Comparison of ENCODE assay signal across 26 mouse cellular contexts in the genomic region with DNA sequence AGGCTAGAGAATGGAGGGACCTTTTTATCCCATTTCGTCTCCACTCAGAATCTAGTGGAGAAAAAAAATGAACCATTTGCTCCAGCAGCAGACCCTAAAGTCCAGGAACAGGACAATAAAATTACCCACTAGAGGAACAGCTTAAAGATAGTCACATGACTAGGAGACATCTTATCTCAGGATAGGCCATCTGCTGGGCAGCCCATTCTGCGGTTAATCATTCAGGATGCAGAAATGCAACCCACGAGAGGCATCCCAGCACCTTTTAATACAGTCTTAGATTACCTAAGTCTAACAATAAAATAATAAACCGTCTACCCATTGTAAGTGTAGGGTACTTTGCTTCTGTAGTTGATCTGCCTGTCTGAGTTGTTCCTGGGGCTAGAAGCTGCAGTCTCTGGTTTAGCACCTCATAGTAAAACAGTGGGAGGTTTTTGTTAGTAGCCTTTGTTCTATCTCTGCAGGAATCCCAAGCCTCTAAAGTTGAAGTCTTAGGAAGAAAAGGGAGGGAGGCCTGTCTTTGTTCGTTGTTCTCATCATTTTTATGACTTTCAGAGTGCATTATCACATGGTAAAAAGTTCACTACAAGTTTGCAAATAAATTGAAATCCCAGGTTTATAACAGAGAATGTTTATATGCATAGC. TPM values are rescaled to one million over a fixed set of nuclear protein-coding genes. Genes with fewer than 3 reads are reported as not detected.
DNase-seq lines count a peak whose midpoint lies in the region; ATAC-seq and TF ChIP-seq lines count a peak whose summit lies in the region.
"Had no signal": no experiment of that assay in that cellular context is flagged by ENCODE, and none has a peak within 500 bp of the region (broad histone marks: within the 10 kb centered on the region; RNA-seq: fewer than 3 reads in every experiment).

No protein-coding gene starts in this region.

- H3K79me2 ChIP-seq in MEL (ENCODE audit: control insufficient read depth, insufficient read depth, low read length, poor library complexity): no peaks in the 10 kb centered on the region

- no peak for ATAC-seq in heart, embryonic 11.5 days (replicated peaks; ENCODE audit: insufficient number of reproducible peaks, low FRiP score, low TSS enrichment)
- peak; percentile 52 for ATAC-seq in megakaryocyte progenitor cell, adult 5-6 weeks (replicated peaks; ENCODE audit: poor library complexity)
- ATAC-seq: forebrain, embryonic 13.5 days; forebrain, postnatal 0 days; hindbrain, embryonic 16.5 days; inflammation-experienced regulatory T-cells, adult 6 months; Patski had no signal

- WGBS in heart, embryonic 11.5 days (ENCODE audit: insufficient replicate concordance): 46% methylated on average over 5 of the region's 5 CpGs

- H3K27ac ChIP-seq in heart, embryonic 11.5 days (ENCODE audit: low read depth, low read length): no peak overlapping the region
- peak overlapping the region; percentile 41 for H3K27ac ChIP-seq in MEL (ENCODE audit: control insufficient read depth, low read depth, low read length)
- H3K27ac ChIP-seq: embryonic facial prominence, embryonic 10.5 days; forebrain, embryonic 13.5 days; hindbrain, embryonic 12.5 days had no signal

- H3K9ac ChIP-seq in heart, embryonic 11.5 days (ENCODE audit: low read depth, low read length): no peak overlapping the region
- no peak overlapping the region for H3K9ac ChIP-seq in MEL (ENCODE audit: control insufficient read depth, low read depth, low read length, poor library complexity, severe bottlenecking)
- H3K9ac ChIP-seq: forebrain, embryonic 13.5 days; forebrain, postnatal 0 days; hindbrain, embryonic 12.5 days had no signal

- H3K4me3 ChIP-seq in heart, embryonic 11.5 days (ENCODE audit: low read depth, low read length): no peak overlapping the region
- H3K4me3 ChIP-seq in MEL (ENCODE audit: control insufficient read depth in 1 of 2, insufficient read depth in 1 of 2, low read depth in 2 of 2, low read length in 2 of 2): no peak overlapping the region
- H3K4me3 ChIP-seq: embryonic facial prominence, embryonic 10.5 days; forebrain, embryonic 13.5 days; hindbrain, embryonic 12.5 days had no signal

- TF ChIP-seq POLR2A in MEL (IDR thresholded peaks at IDR 0.05; ENCODE audit: control insufficient read depth in 1 of 2, insufficient read depth in 1 of 2, low read depth in 1 of 2, low read length in 2 of 2, poor library complexity in 1 of 2): no peak

- peak; percentile 28 for DNase-seq in heart, adult 11 months
- DNase-seq in 416B (ENCODE audit: low read depth) (peak; percentile 41), MEL (ENCODE audit: low read depth, low spot score) (peak; percentile 68)
- DNase-seq in gastrocnemius, postnatal 14 days: no peak
- no peak for DNase-seq in spleen, postnatal 10 days (ENCODE audit: low spot score in 2 of 2)
- DNase-seq: adrenal gland, postnatal 14 days; cerebellum, adult 11-12 months; cerebellum, adult 9-10 months; cerebellum, postnatal 36 days; forebrain, postnatal 0 days; gastrocnemius, postnatal 25 days; heart, postnatal 10 days; heart, postnatal 4 days had no signal

- no peaks in the 10 kb centered on the region for H3K4me1 ChIP-seq in heart, embryonic 11.5 days (ENCODE audit: control insufficient read depth, insufficient read depth, low read length)
- peaks cover 2 to 8% of the 10 kb centered on the region in 2 experiments for H3K4me1 ChIP-seq in MEL (ENCODE audit: control insufficient read depth in 1 of 2, insufficient read depth in 2 of 2, low read length in 2 of 2)
- H3K4me1 ChIP-seq: forebrain, embryonic 13.5 days; hindbrain, embryonic 12.5 days had no signal

- no peaks in the 10 kb centered on the region for H3K27me3 ChIP-seq in heart, embryonic 11.5 days (ENCODE audit: control insufficient read depth, insufficient read depth, low read length)
- H3K27me3 ChIP-seq in MEL (ENCODE audit: control insufficient read depth in 1 of 2, insufficient read depth in 2 of 2, low read length in 2 of 2): no peaks in the 10 kb centered on the region
- H3K27me3 ChIP-seq: forebrain, embryonic 13.5 days; Patski had no signal

- H3K4me2 ChIP-seq in heart, embryonic 11.5 days: no peak overlapping the region
- H3K4me2 ChIP-seq: forebrain, embryonic 13.5 days; hindbrain, embryonic 12.5 days had no signal

- intact Hi-C loops in gastrocnemius, postnatal 14 days (cut with DNase I; ENCODE audit: low total_unique reads): loop anchor here (10.0 kb wide), 1 partner anchor 366 kb away; no protein-coding TSS in a partner anchor

- H3K36me3 ChIP-seq in heart, embryonic 11.5 days (ENCODE audit: control insufficient read depth, insufficient read depth, low read length): no peaks in the 10 kb centered on the region
- peaks cover 0 to 11% of the 10 kb centered on the region in 2 experiments; a peak in 2 of 4 replicates for H3K36me3 ChIP-seq in MEL (ENCODE audit: control insufficient read depth in 1 of 2, insufficient read depth in 2 of 2, low read length in 2 of 2)
- H3K36me3 ChIP-seq: embryonic facial prominence, embryonic 10.5 days; hindbrain, embryonic 12.5 days had no signal

- TF ChIP-seq RAD21 in MEL (IDR thresholded peaks at IDR 0.05; ENCODE audit: low read depth, low read length): no peak

- TF ChIP-seq CTCF in MEL (IDR thresholded peaks at IDR 0.05 in 2 of 3, conservative IDR thresholded peaks at IDR 0.05 in 1 of 3; ENCODE audit: control insufficient read depth in 1 of 3, insufficient read depth in 1 of 3, low read depth in 2 of 3, low read length in 3 of 3, poor library complexity in 1 of 3, severe bottlenecking in 1 of 3): no peak

- no peaks in the 10 kb centered on the region; the same call in 1 of the 2 replicates for H3K9me3 ChIP-seq in heart, embryonic 11.5 days (replicated peaks; ENCODE audit: control insufficient read depth, low read length)
- H3K9me3 ChIP-seq in MEL (replicated peaks; ENCODE audit: insufficient read depth, low read length): no peaks in the 10 kb centered on the region
- H3K9me3 ChIP-seq: embryonic facial prominence, embryonic 10.5 days; forebrain, embryonic 13.5 days; hindbrain, embryonic 12.5 days had no signal

- peak; percentile 83 to 87 for TF ChIP-seq EP300 in MEL (IDR thresholded peaks at IDR 0.05; ENCODE audit: low read depth in 1 of 2, low read length in 2 of 2)

TF ChIP-seq in MEL, 35 proteins besides CTCF, POLR2A, EP300 and RAD21:
- no peak for TF ChIP-seq E2F4 (IDR thresholded peaks at IDR 0.05; ENCODE audit: borderline replicate concordance, low read depth, low read length)
- TF ChIP-seq TAL1 (IDR thresholded peaks at IDR 0.05; ENCODE audit: low read length): peak; percentile 85
- TF ChIP-seq MAX (IDR thresholded peaks at IDR 0.05; ENCODE audit: low read length): no peak; the same call in 1 of the 2 replicates
- TF ChIP-seq TBP (IDR thresholded peaks at IDR 0.05; ENCODE audit: low read depth, low read length): no peak
- peak; percentile 87 for TF ChIP-seq GATA1 (IDR thresholded peaks at IDR 0.05; ENCODE audit: low read depth, low read length)
- 0 out of 2 replicates have a peak, but pooled peaks have one; percentile 43 for TF ChIP-seq RCOR1 (IDR thresholded peaks at IDR 0.05; ENCODE audit: low read depth, low read length)
- TF ChIP-seq MYC (IDR thresholded peaks at IDR 0.05; ENCODE audit: low read depth, low read length): no peak
- TF ChIP-seq NRF1 (IDR thresholded peaks at IDR 0.05; ENCODE audit: insufficient read depth, low read depth, low read length, poor library complexity, severe bottlenecking): no peak
- TF ChIP-seq MYB (IDR thresholded peaks at IDR 0.05; ENCODE audit: low read depth, low read length): no peak
- no peak for TF ChIP-seq ELF1 (IDR thresholded peaks at IDR 0.05; ENCODE audit: low read depth, low read length)
- 0 out of 4 replicates have a peak, but pooled peaks of 1 of the 2 experiments have one; percentile 35 for TF ChIP-seq USF2 (IDR thresholded peaks at IDR 0.05; ENCODE audit: borderline replicate concordance in 1 of 2, insufficient read depth in 1 of 2, low read depth in 1 of 2, low read length in 2 of 2)
- peak; percentile 74 for TF ChIP-seq BHLHE40 (IDR thresholded peaks at IDR 0.05; ENCODE audit: borderline replicate concordance, low read depth, low read length)
- TF ChIP-seq USF1 (IDR thresholded peaks at IDR 0.05; ENCODE audit: low read depth, low read length): peak; percentile 89
- peak; percentile 82 for TF ChIP-seq TCF12 (IDR thresholded peaks at IDR 0.05; ENCODE audit: low read depth, low read length)
- TF ChIP-seq CHD1 (IDR thresholded peaks at IDR 0.05; ENCODE audit: low read depth, low read length): no peak
- peak; percentile 68 for TF ChIP-seq ETS1 (IDR thresholded peaks at IDR 0.05; ENCODE audit: low read depth, low read length)
- no peak; the same call in 1 of the 2 replicates for TF ChIP-seq MXI1 (IDR thresholded peaks at IDR 0.05; ENCODE audit: low read depth, low read length)
- peak; percentile 2; the same call in 1 of the 2 replicates for TF ChIP-seq SIN3A (IDR thresholded peaks at IDR 0.05; ENCODE audit: low read length)

RNA-seq across cellular contexts. Expression of gene Cd70, which starts 21.2 kb away (rescaled TPM):
- not detected in 2 replicates for polyA plus RNA-seq in heart, embryonic 11.5 days (2014; fragmentation: Nextera tagmentation; extraction: Ambion mirVana)
- total RNA-seq in MEL (2012; rRNA removed): not detected in 2 replicates
- not detected for polyA plus RNA-seq in MEL (2012; ENCODE audit: insufficient read depth in 1 of 2, insufficient read length in 2 of 2, low read depth in 1 of 2, low replicate concordance in 2 of 2, missing spikeins in 1 of 2)
- total RNA-seq in megakaryocyte progenitor cell, adult 5-6 weeks (2015): not detected in 2 replicates
- total RNA-seq in megakaryocyte progenitor cell, adult 5-6 weeks (2017): not detected in 2 replicates
- total RNA-seq in gastrocnemius, postnatal 14 days (2021): not detected
- total RNA-seq: adrenal gland, postnatal 14 days; forebrain, postnatal 0 days; gastrocnemius, adult 18-20 months; gastrocnemius, postnatal 25 days; granulocyte monocyte progenitor cell, adult 5-6 weeks; heart, postnatal 10 days; heart, postnatal 4 days had no signal
- polyA plus RNA-seq: C2C12; embryonic facial prominence, embryonic 10.5 days; embryonic facial prominence, embryonic 14.5 days; forebrain, embryonic 13.5 days; heart, embryonic 14.5 days; hindbrain, embryonic 12.5 days; Patski had no signal

RNA-seq across cellular contexts. Expression of gene Tnfsf14, which starts 23.2 kb away (rescaled TPM):
- polyA plus RNA-seq in heart, embryonic 11.5 days (2014; fragmentation: Nextera tagmentation; extraction: Ambion mirVana): 0.27 and 0.46 TPM in 2 replicates
- total RNA-seq in MEL (2012; rRNA removed): not detected in 2 replicates
- polyA plus RNA-seq in MEL (2012; ENCODE audit: insufficient read depth in 1 of 2, insufficient read length in 2 of 2, low read depth in 1 of 2, low replicate concordance in 2 of 2, missing spikeins in 1 of 2): not detected
- 2.1 and 3.5 TPM in 2 replicates for total RNA-seq in megakaryocyte progenitor cell, adult 5-6 weeks (2015)
- 6.2 and 6.8 TPM in 2 replicates for total RNA-seq in megakaryocyte progenitor cell, adult 5-6 weeks (2017)
- not detected for total RNA-seq in gastrocnemius, postnatal 14 days (2021)
- total RNA-seq: forebrain, postnatal 0 days; gastrocnemius, adult 18-20 months; gastrocnemius, postnatal 25 days; heart, postnatal 10 days; heart, postnatal 4 days had no signal
- polyA plus RNA-seq: C2C12; embryonic facial prominence, embryonic 10.5 days; forebrain, embryonic 13.5 days; forebrain, postnatal 0 days; heart, embryonic 14.5 days; hindbrain, embryonic 12.5 days; hindbrain, embryonic 16.5 days; Patski had no signal

RNA-seq across cellular contexts. Expression of gene C3, which starts 57.2 kb away (rescaled TPM):
- 1.3 and 1.6 TPM in 2 replicates for polyA plus RNA-seq in heart, embryonic 11.5 days (2014; fragmentation: Nextera tagmentation; extraction: Ambion mirVana)
- total RNA-seq in MEL (2012; rRNA removed): 0.35 and 0.59 TPM in 2 replicates
- polyA plus RNA-seq in MEL (2012; ENCODE audit: insufficient read depth in 1 of 2, insufficient read length in 2 of 2, low read depth in 1 of 2, low replicate concordance in 2 of 2, missing spikeins in 1 of 2): 1 to 10 TPM in 1 of 2 experiments, not detected in 1; 3.2 TPM
- total RNA-seq in megakaryocyte progenitor cell, adult 5-6 weeks (2015): 164 and 202 TPM in 2 replicates
- 211 and 263 TPM in 2 replicates for total RNA-seq in megakaryocyte progenitor cell, adult 5-6 weeks (2017)
- total RNA-seq in gastrocnemius, postnatal 14 days (2021): 1 to 10 TPM in 1 of 2 experiments, under 1 TPM in 1; 0.60 to 1.2 TPM

Comparison
In these comparisons a context has a peak if more than half of its experiments do, and no peak if none do; other contexts are left out.
1. DNase-seq: peak in heart, adult 11 months (single experiment), 416B (single experiment) and MEL (single experiment); none in gastrocnemius, postnatal 14 days (single experiment) and spleen, postnatal 10 days (0 of 2).
2. RNA of gene C3, which starts 57.2 kb away (total RNA-seq): 164 to 263 TPM in megakaryocyte progenitor cell, adult 5-6 weeks; 0.60 to 1.2 TPM in gastrocnemius, postnatal 14 days and 0.35 to 0.59 TPM in MEL; every median in the first group is over 10 times any median in the second.